Mouse (Mus musculus) urinary bladder, adult 18-20 months (tissue): ENCODE results near the gene Agbl1.

Source experiments
- DNase-seq, 2 experiments: peaks; one replicate each; pipeline ENCODE4 v3.0.0; 2022; ENCODE audit warnings: low spot score in 2 of 2, mixed read lengths in 2 of 2

Agbl1 gene

GRCm38 (mm10) chr7:76392296-76392940 lies 162.7 kb downstream of the Agbl1 start:
- DNase-seq = no peak

- peak; percentile 33 to 49 for DNase-seq
These were observed 163.5 kb downstream of the Agbl1 start for GRCm38 (mm10) chr7:76392941-76393817.

- no peak for DNase-seq
These were observed 178.4 kb downstream of the Agbl1 start for GRCm38 (mm10) chr7:76407930-76408557.

- no peak for DNase-seq
These were observed 179.3 kb downstream of the Agbl1 start for GRCm38 (mm10) chr7:76409020-76409419.

GRCm38 (mm10) chr7:76410403-76411180 lies 180.9 kb downstream of the Agbl1 start:
- no peak for DNase-seq

GRCm38 (mm10) chr7:76411933-76412587 lies 182.4 kb downstream of the Agbl1 start:
- DNase-seq = no peak

- no peak for DNase-seq
These were observed 186.5 kb downstream of the Agbl1 start for GRCm38 (mm10) chr7:76416084-76416597.

GRCm38 (mm10) chr7:76438581-76438980 lies 208.9 kb downstream of the Agbl1 start:
- no peak for DNase-seq

- no peak for DNase-seq
These were observed 209.3 kb downstream of the Agbl1 start for GRCm38 (mm10) chr7:76438988-76439387.

- DNase-seq = no peak
These were observed 232.8 kb downstream of the Agbl1 start for GRCm38 (mm10) chr7:76462361-76463001.

- DNase-seq = no peak
These were observed 236.7 kb downstream of the Agbl1 start for GRCm38 (mm10) chr7:76466427-76466826.

GRCm38 (mm10) chr7:76474233-76474632 lies 244.5 kb downstream of the Agbl1 start:
- DNase-seq = no peak

GRCm38 (mm10) chr7:76485546-76485945 lies 255.9 kb downstream of the Agbl1 start:
- DNase-seq = no peak

- no peak for DNase-seq
These were observed 257.8 kb downstream of the Agbl1 start for GRCm38 (mm10) chr7:76487519-76487918.

GRCm38 (mm10) chr7:76524291-76524690 lies 294.6 kb downstream of the Agbl1 start:
- no peak for DNase-seq

- DNase-seq = no peak
These were observed 316.8 kb downstream of the Agbl1 start for GRCm38 (mm10) chr7:76546456-76546855.

- DNase-seq = no peak
These were observed 317.6 kb downstream of the Agbl1 start for GRCm38 (mm10) chr7:76547313-76547712.

GRCm38 (mm10) chr7:76551860-76552259 lies 322.2 kb downstream of the Agbl1 start:
- no peak for DNase-seq

GRCm38 (mm10) chr7:76560564-76561258 lies 331.0 kb downstream of the Agbl1 start:
- no peak for DNase-seq

GRCm38 (mm10) chr7:76562506-76562905 lies 332.8 kb downstream of the Agbl1 start:
- no peak for DNase-seq
